Mouse (Mus musculus) embryonic fibroblast, embryonic 13.5 days (primary cell): ENCODE data around the gene Gnl1. TPM values are rescaled to one million over a fixed set of nuclear protein-coding genes. Genes with fewer than 3 reads are reported as not detected.
A peak's percentile ranks its signal among the peaks of the same experiment; 100 is the strongest.
"Not testable (repeated sequence)": the region's sequence is repeated elsewhere in the genome, so short reads cannot be mapped to it uniquely, and the experiment has no call there.

Source experiments
- H3K27ac ChIP-seq: 2 replicates; pipeline ENCODE4 v1.5.1; 2012; ENCODE audit warnings: low read length, control low read depth, inconsistent platforms; ENCODE audit not compliant: insufficient read depth
- H3K4me1 ChIP-seq: 2 replicates; pipeline ENCODE4 v1.6.1; 2011; ENCODE audit warnings: low read length; ENCODE audit not compliant: control insufficient read depth, insufficient read depth
- H3K4me3 ChIP-seq: 2 replicates; pipeline ENCODE4 v1.5.1; 2011; ENCODE audit warnings: mild to moderate bottlenecking, control low read depth, low read length; ENCODE audit not compliant: insufficient read depth
- CTCF ChIP-seq: IDR thresholded peaks from 2 replicates; pipeline ENCODE4 v1.5.1; 2011; ENCODE audit warnings: mild to moderate bottlenecking, control low read depth, low read length, moderate library complexity, borderline replicate concordance; ENCODE audit not compliant: insufficient read depth
- POLR2A ChIP-seq: IDR thresholded peaks from 2 replicates; pipeline ENCODE4 v1.6.1; 2011; ENCODE audit warnings: low read depth, mild to moderate bottlenecking, control low read depth, low read length, moderate library complexity
- polyA plus RNA-seq: library from polyadenylated mRNA; stranded (reverse); fragments of >200 nt; gene quantifications from 2 replicates; pipeline ENCODE4 v1.2.4, GENCODE M21; 2011; ENCODE audit warnings: low read depth; ENCODE audit not compliant: missing spikeins, insufficient read length

The Gnl1 gene
- polyA plus RNA-seq, 1 experiment, result 40.0 TPM

- TF ChIP-seq POLR2A (no peak), CTCF (no peak)
- Histone ChIP-seq H3K4me3 (no peak overlapping the region), H3K4me1 (peaks cover 2% of the 10 kb centered on the region), H3K27ac (no peak overlapping the region)
Observed at GRCm38 (mm10) chr17:36003331-36003730, 23.7 kb downstream of the Gnl1 start.

GRCm38 (mm10) chr17:36004409-36004808 lies 24.8 kb downstream of the Gnl1 start:
- H3K4me1 ChIP-seq, H3K4me3 ChIP-seq, H3K27ac ChIP-seq: not testable (repeated sequence)

- H3K4me1 ChIP-seq, result no peaks in the 10 kb centered on the region
- H3K4me3 ChIP-seq, result no peak overlapping the region
- H3K27ac ChIP-seq, result no peak overlapping the region
- TF ChIP-seq CTCF, result no peak
- TF ChIP-seq POLR2A, result no peak
Observed at GRCm38 (mm10) chr17:36014977-36015376, 35.3 kb downstream of the Gnl1 start.

- Histone ChIP-seq H3K4me3 (no peak overlapping the region), H3K27ac (no peak overlapping the region), H3K4me1 (no peaks in the 10 kb centered on the region)
- no peak for TF ChIP-seq CTCF
- no peak for TF ChIP-seq POLR2A
Observed at GRCm38 (mm10) chr17:36017046-36017445, 37.4 kb downstream of the Gnl1 start.

GRCm38 (mm10) chr17:36018979-36019378 lies 39.3 kb downstream of the Gnl1 start:
- Histone ChIP-seq H3K4me1 (no peaks in the 10 kb centered on the region), H3K4me3 (no peak overlapping the region), H3K27ac (no peak overlapping the region)
- TF ChIP-seq CTCF (no peak), POLR2A (no peak)

- no peak for TF ChIP-seq CTCF
- TF ChIP-seq POLR2A, result no peak
- no peaks in the 10 kb centered on the region for H3K4me1 ChIP-seq
- no peak overlapping the region for H3K27ac ChIP-seq
- H3K4me3 ChIP-seq, result no peak overlapping the region
Observed at GRCm38 (mm10) chr17:36019519-36019918, 39.9 kb downstream of the Gnl1 start.

- no peak within 1 kb of the TSS for H3K4me3 ChIP-seq
- TF ChIP-seq POLR2A, result no peak
- peak within 1 kb of the TSS; percentile 19 for H3K27ac ChIP-seq
- H3K4me1 ChIP-seq, result no peaks in the 10 kb centered on the region
Observed at GRCm38 (mm10) chr17:36020191-36021073, 40.8 kb downstream of the Gnl1 start, which contains the start of gene H2-T24. TSS of gene H2-T24 (minus strand) at chr17:36020560.

- TF ChIP-seq POLR2A, result no peak
- TF ChIP-seq CTCF, result no peak
- H3K27ac ChIP-seq, result peak overlapping the region; percentile 5
- no peaks in the 10 kb centered on the region for H3K4me1 ChIP-seq
- no peak overlapping the region for H3K4me3 ChIP-seq
Observed at GRCm38 (mm10) chr17:36021309-36021708, 41.7 kb downstream of the Gnl1 start.

- Histone ChIP-seq H3K4me3 (no peak overlapping the region), H3K4me1 (no peaks in the 10 kb centered on the region)
- TF ChIP-seq CTCF (no peak), POLR2A (no peak)
Observed at GRCm38 (mm10) chr17:36022098-36022497, 42.4 kb downstream of the Gnl1 start.

GRCm38 (mm10) chr17:36022922-36023321 lies 43.3 kb downstream of the Gnl1 start:
- TF ChIP-seq POLR2A (no peak), CTCF (no peak)
- no peak overlapping the region for H3K4me3 ChIP-seq
- peak overlapping the region; percentile 79; the same call in 1 of the 2 replicates for H3K27ac ChIP-seq
- no peaks in the 10 kb centered on the region for H3K4me1 ChIP-seq

More at GRCm38 (mm10) chr17:36022098-36022497, 42.4 kb downstream of the Gnl1 start:
- H3K27ac ChIP-seq, result no peak overlapping the region
